Mouse (Mus musculus) brown adipose tissue, adult 24 weeks (tissue): Measurements from ENCODE around the gene Olfr235. TPM values are rescaled to one million over a fixed set of nuclear protein-coding genes. Genes with fewer than 3 reads are reported as not detected.
"Not testable (repeated sequence)": the region's sequence is repeated elsewhere in the genome, so short reads cannot be mapped to it uniquely, and the experiment has no call there.

Experiments used
- H3K27ac ChIP-seq: fragments of 200-500 bp; replicated peaks from 2 replicates; pipeline ENCODE4 v1.5.1; 2012; ENCODE audit warnings: low read depth, mild to moderate bottlenecking, low read length
- H3K4me1 ChIP-seq: fragments of 200-500 bp; 2 replicates; pipeline ENCODE4 v1.6.1; 2012; ENCODE audit warnings: low read length, mixed read lengths; ENCODE audit not compliant: control insufficient read depth, insufficient read depth, insufficient read length
- H3K4me3 ChIP-seq: fragments of 200-500 bp; 2 replicates; pipeline ENCODE4 v1.5.1; 2012; ENCODE audit warnings: low read depth, mild to moderate bottlenecking, low read length, moderate library complexity; ENCODE audit not compliant: insufficient read depth
- polyA plus RNA-seq: library from polyadenylated mRNA; stranded (reverse); fragments of >200 nt; gene quantifications from 2 replicates; pipeline ENCODE4 v1.2.4, GENCODE M21; 2012; ENCODE audit not compliant: missing spikeins, insufficient read depth, insufficient read length

Olfr235 gene
- not detected in 2 replicates for polyA plus RNA-seq

DNA sequence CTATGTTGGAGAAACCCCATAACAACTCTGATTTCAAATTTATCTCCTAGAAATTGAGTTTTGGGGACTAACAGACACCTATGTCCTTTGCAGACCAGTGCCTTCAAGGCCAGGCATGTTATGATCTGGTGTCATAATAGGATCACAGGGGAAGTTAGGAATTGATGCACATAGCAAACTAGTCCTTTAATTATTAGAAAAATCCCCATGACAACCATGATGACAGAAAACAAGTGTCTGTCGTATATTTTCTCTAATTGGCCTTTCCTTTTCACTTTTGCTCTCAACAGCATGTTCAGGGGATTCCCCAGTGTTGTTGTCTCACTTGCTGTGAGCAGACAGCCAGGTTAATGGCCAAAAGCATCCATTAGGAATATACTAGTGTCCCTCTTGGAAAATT, at the start of gene Olfr235:
TSS of gene Olfr235 (plus strand) at position 301 of the 400 bp plus-strand sequence.
- Histone ChIP-seq H3K4me1 (no peaks in the 10 kb centered on the region), H3K27ac (no peak within 1 kb of the TSS), H3K4me3 (no peak within 1 kb of the TSS)

DNA sequence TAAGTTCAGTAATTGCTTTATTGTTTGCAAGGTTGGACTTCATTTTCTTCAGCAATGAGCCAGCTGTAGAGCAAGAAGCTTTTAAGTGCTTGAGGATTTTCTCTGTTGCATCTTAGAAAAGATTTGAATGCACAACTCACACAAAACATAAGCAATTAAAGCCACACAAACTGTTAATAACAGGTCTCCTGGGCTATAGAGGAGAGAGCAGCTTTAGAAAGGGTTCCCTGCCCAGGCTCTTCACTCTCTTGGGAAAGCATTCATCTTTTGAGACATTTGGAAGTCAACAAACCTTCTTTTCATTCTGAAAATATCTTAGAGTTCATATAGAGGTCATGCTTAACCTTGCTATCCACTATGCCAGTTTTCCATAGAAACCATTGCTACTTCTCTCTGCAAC, 28.3 kb upstream of the Olfr235 start, which contains the start of gene Olfr1432:
TSS of gene Olfr1432 (minus strand) at position 101 of the 400 bp plus-strand sequence.
- H3K4me1 ChIP-seq, H3K4me3 ChIP-seq: not testable (repeated sequence)

DNA sequence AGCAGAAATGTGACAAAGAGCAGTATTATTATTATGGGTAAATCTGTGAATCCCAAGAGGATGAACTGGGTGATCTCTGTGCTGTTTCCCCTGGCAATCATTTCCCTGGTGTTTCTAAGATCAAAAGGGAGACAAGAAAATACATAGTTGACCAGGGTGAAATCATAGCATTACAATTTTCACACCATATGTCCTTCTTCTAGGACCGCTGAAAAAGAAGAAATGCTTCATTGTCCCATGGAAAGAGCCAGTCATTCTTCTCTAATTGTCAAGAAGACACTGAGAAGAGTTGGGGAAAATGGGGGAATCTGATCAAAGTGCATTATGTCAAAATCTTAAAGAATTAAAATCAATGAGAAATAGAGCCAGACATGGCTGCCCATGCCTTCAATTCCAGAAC, 19.3 kb upstream of the Olfr235 start, which contains the start of gene Olfr262:
TSS of gene Olfr262 (minus strand) at position 101 of the 400 bp plus-strand sequence.
- no peak within 1 kb of the TSS for H3K4me3 ChIP-seq
- no peak within 1 kb of the TSS for H3K27ac ChIP-seq
- H3K4me1 ChIP-seq: no peaks in the 10 kb centered on the region

More for the DNA sequence above, 28.3 kb upstream of the Olfr235 start, which contains the start of gene Olfr1432:
- not testable (repeated sequence) for H3K27ac ChIP-seq

DNA sequence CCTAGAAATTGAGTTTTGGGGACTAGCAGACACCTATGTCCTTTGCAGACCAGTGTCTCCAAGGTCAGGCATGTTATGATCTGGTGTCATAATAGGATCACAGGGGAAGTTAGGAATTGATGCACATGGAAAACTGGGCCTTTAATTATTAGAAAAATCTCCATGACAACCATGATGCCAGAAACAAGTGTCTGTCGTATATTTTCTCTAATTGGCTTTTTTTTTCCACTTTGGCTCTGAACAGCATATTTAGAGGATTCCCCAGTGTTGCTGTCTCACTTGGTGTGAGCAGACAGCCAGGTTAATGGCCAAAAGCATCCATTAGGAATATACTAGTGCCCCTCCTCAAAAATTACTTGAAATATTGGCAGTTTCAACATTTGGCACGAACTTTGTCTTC, 18.7 kb downstream of the Olfr235 start, which contains the start of gene Olfr1434:
TSS of gene Olfr1434 (plus strand) at position 301 of the 400 bp plus-strand sequence.
- Histone ChIP-seq H3K4me3 (no peak within 1 kb of the TSS), H3K4me1 (no peaks in the 10 kb centered on the region), H3K27ac (no peak within 1 kb of the TSS)

DNA sequence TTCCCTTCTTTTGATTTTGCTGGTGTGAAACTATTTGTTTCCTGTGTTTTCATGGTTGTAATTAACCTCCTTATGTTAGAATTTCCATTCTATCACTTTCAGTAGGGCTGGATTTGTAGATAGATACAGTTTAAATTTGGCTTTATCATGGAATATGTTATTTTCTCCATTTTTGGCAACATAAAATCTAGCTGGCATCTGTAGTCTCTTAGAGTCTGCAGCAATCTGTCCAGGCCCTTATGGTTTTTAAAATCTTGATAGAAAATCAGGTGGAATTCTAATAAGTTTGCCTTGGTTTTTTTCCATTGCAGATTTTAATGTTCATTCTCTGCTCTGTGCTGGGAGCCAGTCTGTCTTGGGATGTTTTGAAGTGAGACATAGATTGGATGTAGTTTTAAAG, 32.1 kb downstream of the Olfr235 start:
- Histone ChIP-seq H3K4me3 (no peak overlapping the region), H3K4me1 (no peaks in the 10 kb centered on the region), H3K27ac (no peak overlapping the region)

DNA sequence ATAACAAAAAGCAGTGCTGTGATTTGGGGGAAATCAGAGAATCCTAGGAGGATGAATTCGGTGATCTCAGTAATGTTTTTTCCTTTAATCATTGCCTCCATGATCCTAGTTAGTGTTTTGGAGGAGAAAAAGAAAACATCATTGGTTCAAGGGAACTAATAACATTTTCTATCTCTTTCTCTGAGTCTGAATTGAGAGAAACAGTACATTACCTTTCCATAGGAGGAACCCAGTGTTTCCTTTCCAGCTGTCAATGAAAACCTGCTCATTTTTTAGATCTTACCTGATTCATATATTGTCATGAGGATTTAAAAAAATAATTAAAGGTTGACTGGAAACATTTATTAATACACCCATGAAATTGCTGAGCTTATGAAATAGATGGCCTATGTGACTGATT, 38.2 kb downstream of the Olfr235 start, which contains the start of gene Olfr1436:
TSS of gene Olfr1436 (minus strand) at position 101 of the 400 bp plus-strand sequence.
- H3K4me3 ChIP-seq, H3K27ac ChIP-seq, H3K4me1 ChIP-seq: not testable (repeated sequence)

Other genes starting within 250 kb of the Olfr235 start
- not detected in 2 replicates for gene Olfr1423, start 219.7 kb upstream of the Olfr235 start, polyA plus RNA-seq
- not detected in 2 replicates for gene Olfr1424, start 198.3 kb upstream of the Olfr235 start, polyA plus RNA-seq
- not detected in 2 replicates for gene Olfr1425, start 183.3 kb upstream of the Olfr235 start, polyA plus RNA-seq
- gene Olfr1426, start 169.0 kb upstream of the Olfr235 start, polyA plus RNA-seq: not detected in 2 replicates
- gene Olfr1427, start 157.7 kb upstream of the Olfr235 start, polyA plus RNA-seq: not detected in 2 replicates
- not detected in 2 replicates for gene Olfr1428, start 145.1 kb upstream of the Olfr235 start, polyA plus RNA-seq
- not detected in 2 replicates for gene Olfr76, start 137.8 kb upstream of the Olfr235 start, polyA plus RNA-seq
- not detected in 2 replicates for gene Olfr1555-ps1, start 90.9 kb upstream of the Olfr235 start, polyA plus RNA-seq
- not detected in 2 replicates for gene Olfr1431, start 60.4 kb upstream of the Olfr235 start, polyA plus RNA-seq
- not detected in 2 replicates for gene Olfr1432, start 28.4 kb upstream of the Olfr235 start, polyA plus RNA-seq
- gene Olfr262, start 19.4 kb upstream of the Olfr235 start, polyA plus RNA-seq: not detected in 2 replicates
- not detected in 2 replicates for gene Olfr1434, start 18.8 kb downstream of the Olfr235 start, polyA plus RNA-seq
- gene Olfr1436, start 38.1 kb downstream of the Olfr235 start, polyA plus RNA-seq: not detected in 2 replicates
- gene Olfr1437, start 64.1 kb downstream of the Olfr235 start, polyA plus RNA-seq: not detected in 2 replicates
- not detected in 2 replicates for gene Olfr1438-ps1, start 74.9 kb downstream of the Olfr235 start, polyA plus RNA-seq
- gene Olfr1440, start 126.2 kb downstream of the Olfr235 start, polyA plus RNA-seq: not detected in 2 replicates
- gene Olfr1441, start 156.4 kb downstream of the Olfr235 start, polyA plus RNA-seq: not detected in 2 replicates
- gene Pfpl, start 166.9 kb downstream of the Olfr235 start, polyA plus RNA-seq: not detected in 2 replicates
- gene Mpeg1, start 199.7 kb downstream of the Olfr235 start, polyA plus RNA-seq: 6.3 and 7.9 TPM in 2 replicates
- 8.0 and 8.5 TPM in 2 replicates for gene Dtx4, start 240.4 kb downstream of the Olfr235 start, polyA plus RNA-seq